ENCODE assay signal across 10 mouse cellular contexts in the genomic region with DNA sequence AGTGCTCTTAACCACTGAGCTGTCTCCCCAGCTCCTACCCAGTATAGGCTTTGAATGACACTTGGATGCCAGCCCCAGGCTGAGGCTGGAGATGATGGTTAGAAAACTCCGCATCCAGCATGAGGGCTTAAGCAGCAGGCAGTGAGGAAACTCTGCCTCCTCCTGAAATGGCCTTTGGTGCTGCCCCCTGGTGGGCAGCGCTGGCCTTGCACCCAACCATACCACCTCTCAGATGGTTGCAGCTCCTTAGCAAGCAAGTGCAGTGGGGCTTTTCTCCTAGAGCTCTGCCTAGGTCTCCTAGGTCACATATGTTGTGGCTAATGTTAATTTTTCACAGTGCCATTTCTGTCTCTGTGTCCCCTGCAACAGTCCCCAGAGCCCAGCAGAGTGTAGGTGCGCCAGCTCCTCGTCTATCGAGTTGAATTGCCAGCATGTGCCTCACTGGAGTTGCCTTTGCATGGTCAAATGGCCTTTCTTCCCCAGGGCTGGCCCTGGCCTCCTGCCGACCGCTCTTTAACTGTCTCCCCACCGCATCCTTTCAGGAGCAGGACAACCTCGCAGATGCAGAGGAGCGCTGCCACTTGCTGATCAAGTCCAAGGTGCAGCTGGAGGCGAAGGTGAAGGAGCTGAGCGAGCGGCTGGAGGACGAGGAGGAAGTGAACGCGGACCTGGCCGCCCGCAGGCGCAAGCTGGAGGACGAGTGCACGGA. TPM values are rescaled to one million over a fixed set of nuclear protein-coding genes. Genes with fewer than 3 reads are reported as not detected.
DNase-seq lines count a peak whose midpoint lies in the region; ATAC-seq lines count a peak whose summit lies in the region.
"Had no signal": no experiment of that assay in that cellular context is flagged by ENCODE, and none has a peak within 500 bp of the region (broad histone marks: within the 10 kb centered on the region; RNA-seq: fewer than 3 reads in every experiment).

No protein-coding gene starts in this region.

- no peak overlapping the region for H3K4me2 ChIP-seq in hindbrain, embryonic 14.5 days (replicated peaks)
- H3K4me2 ChIP-seq in hindbrain, embryonic 13.5 days: no peak overlapping the region
- H3K4me2 ChIP-seq: embryonic facial prominence, embryonic 13.5 days; midbrain, embryonic 12.5 days had no signal

- no peak overlapping the region for H3K9ac ChIP-seq in hindbrain, embryonic 14.5 days
- no peak overlapping the region for H3K9ac ChIP-seq in hindbrain, embryonic 13.5 days
- H3K9ac ChIP-seq: embryonic facial prominence, embryonic 13.5 days; midbrain, embryonic 12.5 days had no signal

- peak; percentile 82 for DNase-seq in hindbrain, embryonic 14.5 days (ENCODE audit: low spot score)
- peak; percentile 71 for DNase-seq in Muller cell, postnatal 12 days (ENCODE audit: inconsistent ontology term)
- DNase-seq in cerebellum, postnatal 25 days: peak; percentile 84 to 89
- DNase-seq in gastrocnemius, postnatal 4 days (ENCODE audit: low spot score in 2 of 2): peak; percentile 68 to 73
- DNase-seq in left cerebral cortex, postnatal 10 days (ENCODE audit: extremely low spot score in 1 of 2, low spot score in 2 of 2): peak; percentile 63 to 79
- peak; percentile 45 to 65 for DNase-seq in monocyte, adult 2 months (ENCODE audit: low read depth in 1 of 2, low spot score in 2 of 2)
- peak; percentile 89 for DNase-seq in testis, postnatal 10 days (ENCODE audit: low spot score)

- intact Hi-C loops in left cerebral cortex, postnatal 10 days (cut with DNase I): loop anchor here (2.0 kb wide), 1 partner anchor 110 kb away; a partner anchor contains a TSS

- no peaks in the 10 kb centered on the region for H3K9me3 ChIP-seq in hindbrain, embryonic 14.5 days (ENCODE audit: control insufficient read depth, low read length)
- H3K9me3 ChIP-seq in hindbrain, embryonic 13.5 days: no peaks in the 10 kb centered on the region
- H3K9me3 ChIP-seq: embryonic facial prominence, embryonic 13.5 days; midbrain, embryonic 12.5 days had no signal

- WGBS in hindbrain, embryonic 14.5 days: 48% methylated on average over 21 of the region's 21 CpGs
- 48% methylated on average over 21 of the region's 21 CpGs for whole genome bisulfite sequencing in hindbrain, embryonic 13.5 days

- H3K27me3 ChIP-seq in hindbrain, embryonic 14.5 days (ENCODE audit: control insufficient read depth, insufficient read depth, low read length): peaks cover 40% of the 10 kb centered on the region
- H3K27me3 ChIP-seq in hindbrain, embryonic 13.5 days: peaks cover 69% of the 10 kb centered on the region

- H3K4me1 ChIP-seq in hindbrain, embryonic 14.5 days (replicated peaks; ENCODE audit: control insufficient read depth, insufficient read depth, low read length): peaks cover 20% of the 10 kb centered on the region; the same call in 1 of the 2 replicates
- peaks cover 33% of the 10 kb centered on the region for H3K4me1 ChIP-seq in hindbrain, embryonic 13.5 days (replicated peaks)

- no peak overlapping the region for H3K27ac ChIP-seq in hindbrain, embryonic 14.5 days
- no peak overlapping the region for H3K27ac ChIP-seq in hindbrain, embryonic 13.5 days
- H3K27ac ChIP-seq: embryonic facial prominence, embryonic 13.5 days; midbrain, embryonic 12.5 days had no signal

- H3K4me3 ChIP-seq in hindbrain, embryonic 14.5 days (replicated peaks; ENCODE audit: low read length): no peak overlapping the region
- no peak overlapping the region for H3K4me3 ChIP-seq in hindbrain, embryonic 13.5 days
- H3K4me3 ChIP-seq: embryonic facial prominence, embryonic 13.5 days; midbrain, embryonic 12.5 days had no signal

- no peak for ATAC-seq in hindbrain, embryonic 14.5 days (ENCODE audit: low FRiP score)
- ATAC-seq in hindbrain, embryonic 13.5 days (ENCODE audit: low FRiP score): no peak

- peaks cover 13% of the 10 kb centered on the region for H3K36me3 ChIP-seq in hindbrain, embryonic 14.5 days (replicated peaks; ENCODE audit: control insufficient read depth, insufficient read depth)
- H3K36me3 ChIP-seq in hindbrain, embryonic 13.5 days: peaks cover 12% of the 10 kb centered on the region

RNA-seq across cellular contexts. Expression of a gene that starts 16.2 kb away (rescaled TPM):
- polyA plus RNA-seq in hindbrain, embryonic 14.5 days (2014; fragmentation: Nextera tagmentation; extraction: Ambion mirVana): 0.40 and 0.99 TPM in 2 replicates
- polyA plus RNA-seq in hindbrain, embryonic 13.5 days (2015; fragmentation: Nextera tagmentation; extraction: Ambion mirVana): 0.82 and 0.88 TPM in 2 replicates
- 10 to 100 TPM in 1 of 2 experiments, 1 to 10 TPM in 1; 8.8 to 11.1 TPM for total RNA-seq in gastrocnemius, postnatal 4 days (2021)
- 1 to 10 TPM; 3.4 to 3.9 TPM for total RNA-seq in left cerebral cortex, postnatal 10 days (2021)

RNA-seq across cellular contexts. Expression of a gene that starts 34.6 kb away (rescaled TPM):
- 14.3 and 15.3 TPM in 2 replicates for polyA plus RNA-seq in hindbrain, embryonic 14.5 days (2014; fragmentation: Nextera tagmentation; extraction: Ambion mirVana)
- 14.8 and 16.4 TPM in 2 replicates for polyA plus RNA-seq in hindbrain, embryonic 13.5 days (2015; fragmentation: Nextera tagmentation; extraction: Ambion mirVana)
- 10 to 100 TPM; 12.4 to 14.2 TPM for total RNA-seq in gastrocnemius, postnatal 4 days (2021)
- total RNA-seq in left cerebral cortex, postnatal 10 days (2021): 10 to 100 TPM; 13.5 to 16.4 TPM
